Mouse (Mus musculus) embryonic facial prominence, embryonic 10.5 days (tissue): ENCODE results near the gene Zg16. TPM values are rescaled to one million over a fixed set of nuclear protein-coding genes. Genes with fewer than 3 reads are reported as not detected.
"Not testable (repeated sequence)": the region's sequence is repeated elsewhere in the genome, so short reads cannot be mapped to it uniquely, and the experiment has no call there.

ENCODE experiments used
- DNase-seq: peaks from one replicate; pipeline ENCODE4 v3.0.0-alpha.2; 2017; ENCODE audit warnings: low spot score
- H3K27ac ChIP-seq: fragments of 300-500 bp; sonication (generic); replicated peaks from 2 replicates; pipeline ENCODE4 v1.5.1; 2016; ENCODE audit warnings: mild to moderate bottlenecking
- H3K27me3 ChIP-seq: fragments of 300-500 bp; sonication (generic); replicated peaks from 2 replicates; pipeline ENCODE4 v1.6.1; 2016; ENCODE audit warnings: low read depth, mild to moderate bottlenecking; ENCODE audit not compliant: poor library complexity, severe bottlenecking
- H3K36me3 ChIP-seq: fragments of 300-500 bp; sonication (generic); replicated peaks from 2 replicates; pipeline ENCODE4 v1.6.1; 2016; ENCODE audit warnings: mild to moderate bottlenecking, moderate library complexity
- H3K4me1 ChIP-seq: fragments of 300-500 bp; sonication (generic); 2 replicates; pipeline ENCODE4 v1.6.1; 2016
- H3K4me3 ChIP-seq: fragments of 300-500 bp; sonication (generic); 2 replicates; pipeline ENCODE4 v1.5.1; 2016; ENCODE audit warnings: mild to moderate bottlenecking, moderate library complexity
- H3K9me3 ChIP-seq: fragments of 300-500 bp; sonication (generic); 2 replicates; pipeline ENCODE4 v1.6.1; 2016; ENCODE audit warnings: mild to moderate bottlenecking
- WGBS: fragments of 180-500 bp; shearing (Covaris S2); methylation state at CpG from one replicate; pipeline ENCODE4 v1.1.7; 2016; 5-methylcytosine and 5-hydroxymethylcytosine counted together
- polyA plus RNA-seq: library from polyadenylated mRNA; unstranded; fragments of >200 nt; fragmentation: Nextera tagmentation; extraction: Ambion mirVana; gene quantifications from 2 replicates; pipeline ENCODE4 v1.2.1, GENCODE M21; 2016

Gene Zg16
- polyA plus RNA-seq, 1 experiment from 2014 or later: not detected

DNA sequence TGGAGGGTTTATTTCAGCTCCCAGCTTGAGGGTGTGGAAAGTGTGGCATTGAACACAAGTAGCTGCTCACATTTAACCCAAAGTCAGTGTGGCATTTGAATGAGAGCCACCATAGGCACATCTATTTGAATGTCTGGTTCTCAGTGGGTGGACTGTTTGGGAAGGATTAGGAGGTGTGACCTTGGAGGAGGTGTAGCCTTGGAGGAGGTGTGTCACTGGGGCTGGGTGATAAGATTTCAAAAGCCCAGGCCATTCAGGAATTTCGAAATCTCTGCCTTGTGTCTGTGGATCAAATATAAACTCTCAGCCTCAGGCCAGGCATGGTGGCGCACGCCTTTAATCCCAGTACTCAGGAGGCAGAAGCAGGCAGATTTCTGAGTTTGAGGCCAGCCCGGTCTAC lies 11.8 kb upstream of the Zg16 start:
- Histone ChIP-seq H3K4me1 (peaks cover 8% of the 10 kb centered on the region), H3K27me3 (no peaks in the 10 kb centered on the region), H3K9me3 (no peaks in the 10 kb centered on the region), H3K27ac (no peak overlapping the region), H3K4me3 (no peak overlapping the region), H3K36me3 (no peaks in the 10 kb centered on the region)
- no peak for DNase-seq
- WGBS: 90% methylated on average over 4 of the region's 4 CpGs

DNA sequence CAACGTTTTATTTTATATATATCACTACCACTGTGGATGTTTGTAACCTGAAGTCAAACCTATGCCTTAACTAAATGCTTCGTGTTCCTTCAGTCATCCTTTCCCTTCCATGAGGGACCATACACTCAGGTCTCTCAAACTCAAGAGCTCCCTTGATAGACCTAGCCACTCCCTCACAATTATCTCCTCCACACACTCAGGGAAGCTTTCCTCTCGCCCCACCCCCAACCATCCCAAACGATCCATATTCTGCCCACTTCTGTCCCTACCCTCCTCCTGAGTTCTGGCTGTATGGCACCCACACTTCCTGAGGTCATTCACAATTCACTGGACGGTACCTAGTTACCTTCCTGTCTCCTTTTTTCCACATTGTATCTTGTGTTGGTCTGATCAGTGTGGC lies 11.4 kb upstream of the Zg16 start:
- 85% methylated on average over 5 of the region's 5 CpGs for WGBS
- Histone ChIP-seq H3K9me3 (no peaks in the 10 kb centered on the region), H3K4me3 (no peak overlapping the region), H3K27ac (no peak overlapping the region), H3K36me3 (no peaks in the 10 kb centered on the region), H3K27me3 (no peaks in the 10 kb centered on the region), H3K4me1 (peaks cover 8% of the 10 kb centered on the region; the same call in 1 of the 2 replicates)
- DNase-seq: no peak

DNA sequence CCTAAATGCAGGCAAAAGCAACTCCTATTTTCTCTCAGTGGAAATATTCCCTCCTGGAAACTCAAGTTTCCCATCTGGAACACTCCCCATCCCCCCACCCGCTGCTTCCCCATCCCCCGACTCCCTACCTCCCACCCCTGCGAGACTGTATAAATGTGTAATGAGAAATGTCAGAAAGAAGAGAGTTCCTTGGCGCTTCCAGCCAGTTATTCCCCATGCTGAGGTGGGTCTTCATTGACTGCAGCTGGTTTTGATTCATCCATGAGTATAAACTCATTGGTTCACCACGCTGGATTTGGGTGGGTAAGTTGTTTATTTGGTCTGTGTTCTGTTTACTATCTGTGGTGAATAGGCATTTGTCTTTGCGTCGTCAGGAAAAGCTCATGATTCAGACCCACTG lies 9.3 kb upstream of the Zg16 start:
- Histone ChIP-seq H3K27ac (no peak overlapping the region), H3K9me3 (no peaks in the 10 kb centered on the region), H3K27me3 (no peaks in the 10 kb centered on the region), H3K4me3 (no peak overlapping the region), H3K36me3 (no peaks in the 10 kb centered on the region), H3K4me1 (peaks cover 17% of the 10 kb centered on the region)
- peak; percentile 10 for DNase-seq
- 66% methylated on average over 7 of the region's 7 CpGs for WGBS

DNA sequence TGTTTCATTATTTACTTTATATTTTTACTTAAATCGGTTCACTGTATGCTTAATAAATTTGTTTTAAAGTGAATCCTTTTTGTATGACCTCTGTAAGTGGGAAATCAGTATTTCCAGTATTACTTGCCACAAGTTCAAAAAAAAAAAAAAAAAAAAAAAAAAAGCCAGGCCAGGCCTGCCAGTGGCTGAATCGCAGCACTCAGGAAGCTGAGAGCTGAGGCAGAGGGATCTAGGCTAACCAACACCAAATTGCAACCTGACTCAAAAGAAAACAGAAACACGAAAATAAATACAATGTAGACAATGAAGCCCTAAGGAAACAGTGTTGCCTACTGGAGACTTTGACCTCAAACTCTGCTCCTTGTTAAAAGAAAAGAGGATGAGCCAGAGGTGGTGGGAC lies 6.8 kb upstream of the Zg16 start:
- H3K27ac ChIP-seq: no peak overlapping the region
- 75% methylated on average over 3 of the region's 3 CpGs for WGBS

DNA sequence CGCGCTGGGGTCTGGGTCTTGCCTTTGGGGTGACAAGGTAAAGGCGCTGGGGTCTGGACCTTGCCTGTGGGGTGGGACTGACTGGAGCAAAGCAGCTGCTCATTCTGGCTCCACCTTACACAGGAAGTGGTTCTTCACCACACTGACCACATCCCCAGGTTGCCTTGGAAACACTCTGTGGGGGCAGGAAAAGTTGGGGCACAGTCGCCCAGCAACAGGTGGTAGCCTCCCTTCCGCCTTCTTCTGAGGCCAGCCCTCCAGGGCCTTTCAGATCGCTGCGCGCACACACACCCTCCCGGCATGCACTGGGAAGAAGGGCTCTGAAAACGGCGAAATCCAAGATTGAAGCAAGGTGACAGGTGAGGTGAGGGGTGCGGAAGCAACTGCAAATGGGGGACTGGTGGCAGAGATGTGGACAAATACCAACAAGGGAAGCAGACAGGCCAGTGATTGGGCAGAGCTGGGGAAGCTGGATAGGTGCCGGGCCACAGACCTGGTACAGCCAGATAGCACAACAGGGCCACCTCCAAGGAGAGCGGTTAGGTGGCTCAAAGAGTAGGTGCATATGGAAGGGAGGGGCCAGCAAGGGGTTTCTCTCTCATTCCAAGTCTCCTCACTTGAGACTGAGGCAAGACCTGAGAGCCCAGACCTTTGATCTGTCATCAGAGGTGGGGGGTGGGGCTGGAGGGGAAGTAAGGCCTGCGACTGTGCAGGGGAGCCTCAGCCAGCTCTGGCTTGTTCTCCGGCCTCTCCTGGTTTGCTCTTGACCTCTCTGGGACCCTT lies 4.2 kb upstream of the Zg16 start, which contains the start of gene AI467606:
Gene AI467606, plus strand, starts transcription at position 246 of the 783 bp plus-strand sequence.
- peaks cover 10% of the 10 kb centered on the region; the same call in 1 of the 2 replicates for H3K27me3 ChIP-seq
- peak; percentile 26 for DNase-seq
- no peaks in the 10 kb centered on the region for H3K9me3 ChIP-seq
- peaks cover 39% of the 10 kb centered on the region for H3K4me1 ChIP-seq
- no peaks in the 10 kb centered on the region for H3K36me3 ChIP-seq
- peak within 1 kb of the TSS; percentile 33; the same call in 1 of the 2 replicates for H3K4me3 ChIP-seq
- 70% methylated on average over 16 of the region's 16 CpGs for WGBS
- peak within 1 kb of the TSS; percentile 71 for H3K27ac ChIP-seq

More for the DNA sequence above, 6.8 kb upstream of the Zg16 start:
- Histone ChIP-seq H3K9me3 (no peaks in the 10 kb centered on the region), H3K36me3 (no peaks in the 10 kb centered on the region), H3K4me3 (no peak overlapping the region), H3K4me1 (peaks cover 40% of the 10 kb centered on the region), H3K27me3 (peaks cover 6% of the 10 kb centered on the region; the same call in 1 of the 2 replicates)
- no peak for DNase-seq

DNA sequence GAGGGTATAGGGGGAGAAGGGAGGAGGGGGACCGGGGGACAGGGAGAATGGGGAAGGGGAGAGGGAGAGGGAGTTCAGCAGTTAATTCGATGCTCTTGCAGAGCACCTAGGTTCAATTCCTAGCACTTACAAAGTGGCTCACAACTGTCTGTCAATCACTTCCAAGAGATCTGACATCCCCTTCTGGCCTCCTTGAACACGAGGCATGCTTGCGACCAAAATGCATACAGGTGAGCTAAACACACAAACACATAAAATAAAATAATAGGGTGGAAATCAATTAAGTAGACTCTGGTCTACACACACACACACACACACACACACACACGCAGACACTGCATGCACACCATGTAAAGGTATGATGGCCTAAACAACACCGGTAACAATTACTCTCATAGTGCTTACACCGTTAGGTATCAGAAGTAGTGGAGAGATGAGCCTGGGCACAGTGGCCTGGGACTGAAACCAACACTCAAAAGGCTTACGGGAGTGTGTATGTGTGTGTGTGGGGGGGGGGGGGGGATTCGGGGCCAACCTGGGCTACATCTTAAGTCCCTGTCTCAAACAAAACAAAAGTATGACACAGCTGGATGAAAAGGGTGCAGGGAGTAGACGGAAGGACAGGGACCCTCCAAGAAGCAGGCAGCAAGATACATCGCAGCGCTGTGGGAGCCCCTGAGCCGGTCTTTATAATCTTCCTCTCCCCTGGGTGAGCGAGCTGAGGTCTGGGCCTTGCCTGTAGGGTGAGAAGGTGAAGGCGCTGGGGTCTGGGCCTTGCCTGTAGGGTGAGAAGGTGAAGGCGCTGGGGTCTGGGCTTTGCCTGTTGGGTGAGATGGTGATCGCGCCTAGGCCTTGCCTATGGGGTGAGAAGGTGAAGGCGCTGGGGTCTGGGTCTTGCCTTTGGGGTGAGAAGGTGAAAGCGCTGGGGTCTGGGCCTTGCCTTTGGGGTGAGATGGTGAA lies 3.3 kb upstream of the Zg16 start:
- H3K27ac ChIP-seq: peak overlapping the region; percentile 71
- no peaks in the 10 kb centered on the region for H3K36me3 ChIP-seq
- H3K4me3 ChIP-seq: no peak overlapping the region
- WGBS: 85% methylated on average over 20 of the region's 20 CpGs
- H3K9me3 ChIP-seq: no peaks in the 10 kb centered on the region
- no peak for DNase-seq
- H3K4me1 ChIP-seq: peaks cover 35% of the 10 kb centered on the region
- H3K27me3 ChIP-seq: peaks cover 10% of the 10 kb centered on the region; the same call in 1 of the 2 replicates

DNA sequence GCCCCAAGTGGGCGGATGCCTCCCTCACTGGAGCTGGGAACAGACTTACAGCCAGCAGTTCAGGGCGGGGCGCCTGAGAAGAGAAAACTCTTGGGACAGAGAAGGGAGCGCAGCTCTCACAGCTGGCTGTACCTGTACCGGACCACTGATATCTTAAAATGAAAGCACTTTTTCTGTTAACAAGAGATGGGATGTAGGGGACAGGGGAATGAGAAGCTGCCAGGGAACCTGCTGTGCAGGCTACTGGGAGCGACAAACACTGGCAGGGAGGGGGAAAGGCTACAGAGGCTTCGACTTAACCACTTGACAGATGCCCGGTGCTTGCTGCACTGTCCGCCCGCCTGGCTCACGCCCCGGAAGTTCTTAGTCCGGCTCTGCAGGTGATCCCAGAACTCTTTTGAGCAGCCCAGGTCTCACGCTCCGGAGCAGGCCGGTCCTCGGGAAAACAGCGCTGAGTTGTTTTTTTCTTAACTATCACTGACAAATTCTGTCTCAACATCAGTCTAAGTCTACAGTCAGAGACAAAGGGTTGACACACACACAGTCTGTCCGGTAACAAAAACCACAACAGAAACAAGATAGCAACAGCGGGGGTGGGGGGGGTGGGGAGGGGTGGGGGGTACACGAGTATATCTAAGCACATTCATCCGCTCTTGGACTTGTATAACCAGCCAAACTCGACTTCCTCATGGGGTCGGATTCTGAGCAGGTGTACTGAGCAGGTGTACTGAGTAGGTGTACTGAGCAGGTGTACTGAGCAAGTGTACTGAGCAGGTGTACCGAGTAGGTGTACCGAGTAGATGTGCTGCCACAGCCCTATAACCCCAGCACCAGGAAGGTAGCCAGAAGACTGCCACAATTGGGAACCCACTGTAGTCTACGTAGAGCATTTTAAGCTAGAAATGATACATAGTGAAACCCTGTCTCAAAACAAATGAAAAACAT lies 2.0 kb upstream of the Zg16 start:
- 23% methylated on average over 27 of the region's 27 CpGs for WGBS
- peak overlapping the region; percentile 65; the same call in 1 of the 2 replicates for H3K27ac ChIP-seq

DNA sequence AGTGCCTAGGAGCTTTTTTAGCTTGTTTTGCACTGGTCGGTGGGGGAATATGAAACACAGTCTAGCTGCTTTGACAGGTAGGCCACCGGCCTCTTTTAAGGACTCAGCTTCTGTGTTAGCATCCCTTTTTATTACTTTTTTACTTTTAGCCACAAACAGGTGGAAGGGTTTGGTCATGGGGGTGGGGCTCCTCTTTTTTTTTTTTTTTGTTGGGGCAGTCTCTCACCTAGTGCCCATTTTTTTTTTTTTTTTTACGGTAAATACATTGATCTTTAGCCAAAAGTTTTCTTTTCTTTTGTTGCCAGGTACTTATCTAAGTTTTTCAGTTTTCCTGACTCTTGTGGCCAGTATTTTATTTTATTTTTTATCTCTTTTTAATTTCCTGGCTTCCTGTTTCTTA lies 955 bp upstream of the Zg16 start:
- no peaks in the 10 kb centered on the region for H3K9me3 ChIP-seq
- H3K36me3 ChIP-seq: no peaks in the 10 kb centered on the region
- peaks cover 35% of the 10 kb centered on the region for H3K4me1 ChIP-seq
- H3K27ac ChIP-seq: no peak overlapping the region
- no peak overlapping the region for H3K4me3 ChIP-seq
- H3K27me3 ChIP-seq: peaks cover 10% of the 10 kb centered on the region; the same call in 1 of the 2 replicates
- WGBS: 88% methylated on average over 3 of the region's 3 CpGs
- DNase-seq: no peak

More for the DNA sequence above, 2.0 kb upstream of the Zg16 start:
- peaks cover 10% of the 10 kb centered on the region; the same call in 1 of the 2 replicates for H3K27me3 ChIP-seq
- H3K36me3 ChIP-seq: no peaks in the 10 kb centered on the region
- H3K4me3 ChIP-seq: peak overlapping the region; percentile 35
- no peaks in the 10 kb centered on the region for H3K9me3 ChIP-seq
- peak; percentile 24 for DNase-seq
- H3K4me1 ChIP-seq: peaks cover 35% of the 10 kb centered on the region

DNA sequence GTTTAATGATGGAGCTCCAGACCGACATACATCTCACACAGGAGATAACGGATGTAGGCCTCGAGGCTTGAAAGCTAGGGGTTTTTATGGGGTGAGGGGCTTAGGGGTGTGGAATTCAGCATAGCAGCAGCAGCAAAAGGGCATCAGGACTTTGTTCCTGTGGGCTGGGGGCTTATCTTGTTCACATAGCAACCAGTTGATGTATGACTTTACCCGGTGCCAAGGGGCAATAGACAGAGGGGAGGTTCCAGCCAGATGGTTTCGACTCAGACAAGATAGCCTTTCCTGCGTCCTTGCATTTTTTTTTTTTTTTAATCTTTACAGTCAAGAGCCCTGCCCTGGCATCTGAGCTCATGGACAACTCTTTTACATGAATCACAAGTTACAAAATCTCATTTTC lies 1.4 kb downstream of the Zg16 start:
- not testable (repeated sequence) for DNase-seq, H3K27ac ChIP-seq, H3K4me3 ChIP-seq, H3K9me3 ChIP-seq, H3K36me3 ChIP-seq
- Histone ChIP-seq H3K27me3 (peaks cover 10% of the 10 kb centered on the region; the same call in 1 of the 2 replicates), H3K4me1 (peaks cover 19% of the 10 kb centered on the region)
- WGBS: 81% methylated on average over 6 of the region's 6 CpGs

DNA sequence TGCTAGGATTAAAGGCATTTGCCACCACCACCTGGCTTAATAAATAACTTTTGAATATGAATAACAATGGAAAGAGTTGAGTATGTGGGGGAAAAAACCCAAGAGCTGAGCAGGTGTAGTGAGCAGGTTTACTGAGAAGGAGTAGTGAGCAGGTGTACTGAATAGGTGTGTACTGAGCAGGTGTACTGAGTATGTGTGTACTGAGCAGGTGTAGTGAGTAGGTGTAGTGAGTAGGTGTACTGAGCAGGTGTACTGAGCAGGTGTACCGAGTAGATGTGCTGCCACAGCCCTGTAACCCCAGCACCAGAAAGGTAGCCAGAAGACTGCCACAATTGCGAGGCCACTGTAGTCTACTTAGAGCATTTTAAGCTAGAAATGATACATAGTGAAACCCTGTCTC lies 2.3 kb downstream of the Zg16 start:
- Histone ChIP-seq H3K27me3 (peaks cover 10% of the 10 kb centered on the region; the same call in 1 of the 2 replicates), H3K4me3 (no peak overlapping the region), H3K36me3 (no peaks in the 10 kb centered on the region), H3K4me1 (peaks cover 11% of the 10 kb centered on the region), H3K9me3 (no peaks in the 10 kb centered on the region), H3K27ac (no peak overlapping the region)
- DNase-seq: no peak
- WGBS: 84% methylated on average over 2 of the region's 2 CpGs

DNA sequence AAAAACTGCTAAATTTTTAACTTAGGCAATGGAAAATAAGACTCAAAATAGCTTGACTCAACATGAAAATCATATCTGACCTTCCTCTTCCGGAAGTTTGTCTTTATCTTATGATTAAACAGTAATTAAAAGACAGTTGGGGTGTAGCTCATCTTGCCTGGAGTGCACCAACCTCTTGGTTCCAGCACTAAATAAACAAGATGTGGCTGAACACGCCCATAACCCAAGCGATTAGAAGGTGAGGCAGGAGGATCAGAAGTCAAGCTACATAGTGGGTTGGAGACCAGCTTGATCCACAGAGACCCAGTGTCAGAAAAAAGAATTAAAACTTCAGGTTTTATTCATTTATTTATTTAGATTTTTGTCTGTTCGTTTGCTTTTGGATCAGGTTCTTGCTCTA lies 3.4 kb downstream of the Zg16 start:
- Histone ChIP-seq H3K36me3 (no peaks in the 10 kb centered on the region), H3K27me3 (peaks cover 2% of the 10 kb centered on the region; the same call in 1 of the 2 replicates), H3K9me3 (no peaks in the 10 kb centered on the region), H3K27ac (no peak overlapping the region), H3K4me1 (peaks cover under 1% of the 10 kb centered on the region), H3K4me3 (no peak overlapping the region)
- no peak for DNase-seq
- 80% methylated on average over 4 of the region's 4 CpGs for WGBS
